Mouse (Mus musculus) limb, embryonic 12.5 days (tissue): ENCODE results near the gene Vmn1r50. TPM values are rescaled to one million over a fixed set of nuclear protein-coding genes. Genes with fewer than 3 reads are reported as not detected.
"Not testable (repeated sequence)": the region's sequence is repeated elsewhere in the genome, so short reads cannot be mapped to it uniquely, and the experiment has no call there.

Experiments
- ATAC-seq: fragments of 200-750 bp; cut with Nextera tagmentation; 2 replicates; pipeline ENCODE4 v1.8.0; 2017; ENCODE audit warnings: low read depth, moderate TSS enrichment; ENCODE audit not compliant: insufficient number of reproducible peaks, insufficient read depth, low FRiP score, low TSS enrichment
- H3K27ac ChIP-seq: fragments of 300-500 bp; sonication (generic); 2 replicates; pipeline ENCODE4 v1.5.1; 2016; ENCODE audit warnings: mild to moderate bottlenecking, moderate library complexity
- H3K27me3 ChIP-seq: fragments of 300-500 bp; sonication (generic); 2 replicates; pipeline ENCODE4 v1.6.1; 2016; ENCODE audit warnings: mild to moderate bottlenecking, moderate library complexity
- H3K36me3 ChIP-seq: fragments of 300-500 bp; sonication (generic); 2 replicates; pipeline ENCODE4 v1.6.1; 2016; ENCODE audit warnings: mild to moderate bottlenecking, moderate library complexity
- H3K4me1 ChIP-seq: fragments of 300-500 bp; sonication (generic); replicated peaks from 2 replicates; pipeline ENCODE4 v1.6.1; 2016
- H3K4me2 ChIP-seq: fragments of 300-500 bp; sonication (generic); 2 replicates; pipeline ENCODE4 v1.6.1; 2016; ENCODE audit warnings: mild to moderate bottlenecking, moderate library complexity
- H3K4me3 ChIP-seq: fragments of 300-500 bp; sonication (generic); replicated peaks from 2 replicates; pipeline ENCODE4 v1.5.1; 2016; ENCODE audit warnings: mild to moderate bottlenecking
- H3K9ac ChIP-seq: fragments of 300-500 bp; sonication (generic); replicated peaks from 2 replicates; pipeline ENCODE4 v1.6.1; 2016; ENCODE audit warnings: mild to moderate bottlenecking, moderate library complexity
- H3K9me3 ChIP-seq: fragments of 300-500 bp; sonication (generic); 2 replicates; pipeline ENCODE4 v1.6.1; 2016; ENCODE audit warnings: mild to moderate bottlenecking, moderate library complexity
- WGBS: fragments of 180-500 bp; shearing (Covaris S2); methylation state at CpG from one replicate; pipeline ENCODE4 v1.1.7; 2016; 5-methylcytosine and 5-hydroxymethylcytosine counted together
- polyA plus RNA-seq: library from polyadenylated mRNA; unstranded; fragments of >200 nt; fragmentation: Nextera tagmentation; extraction: Ambion mirVana; gene quantifications from 2 replicates; pipeline ENCODE4 v1.2.1, GENCODE M21; 2016

Vmn1r50 gene
- not detected in 2 replicates for polyA plus RNA-seq

GRCm38 (mm10) chr6:90101130-90101529 lies at the start of gene Vmn1r50:
Gene Vmn1r50 (plus strand): TSS chr6:90101430.
- Histone ChIP-seq H3K27ac (no peak within 1 kb of the TSS), H3K9me3 (peaks cover 31% of the 10 kb centered on the region; the same call in 1 of the 2 replicates), H3K27me3 (no peaks in the 10 kb centered on the region), H3K9ac (no peak within 1 kb of the TSS), H3K36me3 (no peaks in the 10 kb centered on the region), H3K4me1 (no peaks in the 10 kb centered on the region), H3K4me2 (no peak within 1 kb of the TSS), H3K4me3 (no peak within 1 kb of the TSS)
- ATAC-seq = no peak
- 62% methylated on average over 2 of the region's 2 CpGs for WGBS

DNA sequence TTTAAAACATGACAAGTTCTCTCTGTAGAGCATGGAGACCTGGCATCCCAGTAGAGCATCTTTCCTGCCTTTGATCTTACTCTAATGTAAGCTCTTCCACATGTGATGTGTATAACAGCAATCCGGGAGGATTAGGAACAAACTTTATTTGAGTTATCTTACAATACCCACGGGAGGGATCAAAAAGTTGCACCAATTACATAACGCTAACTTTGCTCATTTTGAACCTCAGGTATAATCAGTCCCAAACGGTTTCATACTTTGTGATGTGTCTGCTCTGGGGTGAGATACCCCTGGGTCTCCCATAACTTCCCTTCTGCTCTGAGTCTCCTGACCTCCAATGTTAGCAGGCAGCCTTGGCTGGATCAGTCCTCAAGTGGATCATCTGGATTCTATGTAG lies 22.8 kb upstream of the Vmn1r50 start, which contains the start of gene Vmn1r49:
Gene Vmn1r49, minus strand, starts transcription at position 101 of the 400 bp plus-strand sequence.
- 76% methylated on average over 4 of the region's 4 CpGs for WGBS
- Histone ChIP-seq H3K27ac (no peak within 1 kb of the TSS), H3K4me2 (no peak within 1 kb of the TSS), H3K9me3 (peaks cover 23% of the 10 kb centered on the region), H3K36me3 (no peaks in the 10 kb centered on the region), H3K9ac (no peak within 1 kb of the TSS), H3K27me3 (no peaks in the 10 kb centered on the region), H3K4me3 (no peak within 1 kb of the TSS), H3K4me1 (no peaks in the 10 kb centered on the region)
- ATAC-seq = no peak

GRCm38 (mm10) chr6:90100566-90100965 lies 664 bp upstream of the Vmn1r50 start:
- ATAC-seq = no peak
- H3K4me1 ChIP-seq = no peaks in the 10 kb centered on the region
- no peak overlapping the region for H3K4me2 ChIP-seq
- WGBS = 94% methylated on average over 2 of the region's 2 CpGs
- H3K4me3 ChIP-seq = no peak overlapping the region
- no peaks in the 10 kb centered on the region for H3K27me3 ChIP-seq
- H3K36me3 ChIP-seq = no peaks in the 10 kb centered on the region
- H3K27ac ChIP-seq = no peak overlapping the region
- H3K9ac ChIP-seq = no peak overlapping the region
- peaks cover 31% of the 10 kb centered on the region; the same call in 1 of the 2 replicates for H3K9me3 ChIP-seq

- WGBS = 95% methylated on average over 1 of the region's 1 CpGs
- not testable (repeated sequence) for H3K9ac ChIP-seq, H3K4me1 ChIP-seq, H3K4me2 ChIP-seq, H3K9me3 ChIP-seq, ATAC-seq, H3K27ac ChIP-seq, H3K36me3 ChIP-seq, H3K27me3 ChIP-seq, H3K4me3 ChIP-seq
Observed at GRCm38 (mm10) chr6:90122296-90122695, 21.1 kb downstream of the Vmn1r50 start, which contains the start of gene Vmn1r51. Gene Vmn1r51 (plus strand): TSS chr6:90122596.

Other genes with a start within 250 kb of the Vmn1r50 start
- not detected in 2 replicates for gene Vmn1r42, start 225.0 kb upstream of the Vmn1r50 start, polyA plus RNA-seq
- not detected in 2 replicates for gene Vmn1r43, start 225.0 kb upstream of the Vmn1r50 start, polyA plus RNA-seq
- gene Vmn1r44, start 217.8 kb upstream of the Vmn1r50 start, polyA plus RNA-seq = not detected in 2 replicates
- gene Vmn1r45, start 160.8 kb upstream of the Vmn1r50 start, polyA plus RNA-seq = not detected in 2 replicates
- not detected in 2 replicates for gene Vmn1r46, start 132.1 kb upstream of the Vmn1r50 start, polyA plus RNA-seq
- gene Vmn1r47, start 85.3 kb upstream of the Vmn1r50 start, polyA plus RNA-seq = not detected in 2 replicates
- not detected in 2 replicates for gene Vmn1r48, start 64.6 kb upstream of the Vmn1r50 start, polyA plus RNA-seq
- gene Vmn1r49, start 22.9 kb upstream of the Vmn1r50 start, polyA plus RNA-seq = not detected in 2 replicates
- gene Vmn1r51, start 21.2 kb downstream of the Vmn1r50 start, polyA plus RNA-seq = not detected in 2 replicates
- gene Vmn1r52, start 73.4 kb downstream of the Vmn1r50 start, polyA plus RNA-seq = not detected in 2 replicates
- gene V1ra8, start 101.4 kb downstream of the Vmn1r50 start, polyA plus RNA-seq = not detected in 2 replicates
- not detected in 2 replicates for gene Vmn1r53, start 123.0 kb downstream of the Vmn1r50 start, polyA plus RNA-seq
- gene Vmn1r54, start 144.9 kb downstream of the Vmn1r50 start, polyA plus RNA-seq = not detected in 2 replicates
- not detected in 2 replicates for gene BC048671, start 199.8 kb downstream of the Vmn1r50 start, polyA plus RNA-seq
- gene Chst13, start 223.8 kb downstream of the Vmn1r50 start, polyA plus RNA-seq = not detected in 2 replicates
- 0.06 TPM in 2 replicates for gene Uroc1, start 231.9 kb downstream of the Vmn1r50 start, polyA plus RNA-seq